Mouse (Mus musculus): ENCODE measurements at regions not wholly inside any gene's neighbourhood (a gene's known extent, or its start where the extent isn't known, plus 50 kb on each side); places are given as distances from the start of the nearest gene placed in this dataset.
A peak's percentile ranks its signal among the peaks of the same experiment; 100 is the strongest.

GRCm38 (mm10) chr9:101734271-101734670 is 127.4 kb upstream of the 9630041A04Rik start:
- no peaks in the 10 kb centered on the region; the same call in 1 of the 2 replicates for H3K27me3 ChIP-seq (replicated peaks; ENCODE audit: control insufficient read depth, insufficient read depth, low read length)
- no peaks in the 10 kb centered on the region for H3K4me1 ChIP-seq (ENCODE audit: control insufficient read depth, insufficient read depth, low read length)
- no peaks in the 10 kb centered on the region for H3K36me3 ChIP-seq (ENCODE audit: control insufficient read depth, insufficient read depth, low read length)
- H3K4me3 ChIP-seq (ENCODE audit: insufficient read depth, low read depth, low read length), result no peak overlapping the region
- 22% methylated on average over 8 of the region's 8 CpGs for WGBS
- DNase-seq, result no peak
- H3K27ac ChIP-seq (ENCODE audit: insufficient read depth, low read depth, low read length), result no peak overlapping the region
- TF ChIP-seq CTCF (conservative IDR thresholded peaks at IDR 0.05; ENCODE audit: insufficient read depth, insufficient read length, low read depth, low read length), result no peak
- TF ChIP-seq POLR2A (IDR thresholded peaks at IDR 0.05; ENCODE audit: low read depth, low read length), result no peak

- no peak for TF ChIP-seq POLR2A (IDR thresholded peaks at IDR 0.05; ENCODE audit: low read depth, low read length)
- TF ChIP-seq CTCF (conservative IDR thresholded peaks at IDR 0.05; ENCODE audit: insufficient read depth, insufficient read length, low read depth, low read length), result no peak
- no peaks in the 10 kb centered on the region for H3K4me1 ChIP-seq (ENCODE audit: control insufficient read depth, insufficient read depth, low read length)
- WGBS, result 58% methylated on average over 14 of the region's 14 CpGs
- no peak overlapping the region for H3K27ac ChIP-seq (ENCODE audit: insufficient read depth, low read depth, low read length)
- H3K27me3 ChIP-seq (replicated peaks; ENCODE audit: control insufficient read depth, insufficient read depth, low read length), result no peaks in the 10 kb centered on the region; the same call in 1 of the 2 replicates
- no peak for DNase-seq
- H3K4me3 ChIP-seq (ENCODE audit: insufficient read depth, low read depth, low read length), result no peak overlapping the region
- no peaks in the 10 kb centered on the region for H3K36me3 ChIP-seq (ENCODE audit: control insufficient read depth, insufficient read depth, low read length)
These were observed 127.9 kb upstream of the 9630041A04Rik start for GRCm38 (mm10) chr9:101733611-101734225.

- 34% methylated on average over 3 of the region's 3 CpGs for WGBS
- Histone ChIP-seq H3K27ac (ENCODE audit: insufficient read depth, low read depth, low read length) (no peak overlapping the region), H3K4me1 (ENCODE audit: control insufficient read depth, insufficient read depth, low read length) (no peaks in the 10 kb centered on the region), H3K36me3 (ENCODE audit: control insufficient read depth, insufficient read depth, low read length) (no peaks in the 10 kb centered on the region), H3K4me3 (ENCODE audit: insufficient read depth, low read depth, low read length) (no peak overlapping the region), H3K27me3 (replicated peaks; ENCODE audit: control insufficient read depth, insufficient read depth, low read length) (no peaks in the 10 kb centered on the region)
- TF ChIP-seq POLR2A (IDR thresholded peaks at IDR 0.05; ENCODE audit: low read depth, low read length), result no peak
- no peak for TF ChIP-seq CTCF (conservative IDR thresholded peaks at IDR 0.05; ENCODE audit: insufficient read depth, insufficient read length, low read depth, low read length)
- DNase-seq, result no peak
These were observed 131.5 kb upstream of the 9630041A04Rik start for GRCm38 (mm10) chr9:101730136-101730535.

GRCm38 (mm10) chr9:101717911-101718310 is 143.7 kb upstream of the 9630041A04Rik start:
- Histone ChIP-seq H3K4me1 (ENCODE audit: control insufficient read depth, insufficient read depth, low read length) (no peaks in the 10 kb centered on the region), H3K36me3 (ENCODE audit: control insufficient read depth, insufficient read depth, low read length) (no peaks in the 10 kb centered on the region), H3K4me3 (ENCODE audit: insufficient read depth, low read depth, low read length) (no peak overlapping the region), H3K27me3 (replicated peaks; ENCODE audit: control insufficient read depth, insufficient read depth, low read length) (no peaks in the 10 kb centered on the region), H3K27ac (ENCODE audit: insufficient read depth, low read depth, low read length) (no peak overlapping the region)
- DNase-seq, result no peak
- 41% methylated on average over 2 of the region's 2 CpGs for WGBS
- TF ChIP-seq POLR2A (IDR thresholded peaks at IDR 0.05; ENCODE audit: low read depth, low read length) (no peak), CTCF (conservative IDR thresholded peaks at IDR 0.05; ENCODE audit: insufficient read depth, insufficient read length, low read depth, low read length) (no peak)

- WGBS, result 50% methylated on average over 5 of the region's 5 CpGs
- Histone ChIP-seq H3K4me1 (ENCODE audit: control insufficient read depth, insufficient read depth, low read length) (no peaks in the 10 kb centered on the region), H3K4me3 (ENCODE audit: insufficient read depth, low read depth, low read length) (no peak overlapping the region), H3K27me3 (replicated peaks; ENCODE audit: control insufficient read depth, insufficient read depth, low read length) (no peaks in the 10 kb centered on the region), H3K27ac (ENCODE audit: insufficient read depth, low read depth, low read length) (no peak overlapping the region), H3K36me3 (ENCODE audit: control insufficient read depth, insufficient read depth, low read length) (no peaks in the 10 kb centered on the region)
- no peak for TF ChIP-seq POLR2A (IDR thresholded peaks at IDR 0.05; ENCODE audit: low read depth, low read length)
- no peak for TF ChIP-seq CTCF (conservative IDR thresholded peaks at IDR 0.05; ENCODE audit: insufficient read depth, insufficient read length, low read depth, low read length)
- DNase-seq, result no peak
These were observed 145.3 kb upstream of the 9630041A04Rik start for GRCm38 (mm10) chr9:101716326-101716725.

GRCm38 (mm10) chr9:101714805-101715204 is 146.8 kb upstream of the 9630041A04Rik start:
- TF ChIP-seq POLR2A (IDR thresholded peaks at IDR 0.05; ENCODE audit: low read depth, low read length) (no peak), CTCF (conservative IDR thresholded peaks at IDR 0.05; ENCODE audit: insufficient read depth, insufficient read length, low read depth, low read length) (no peak)
- DNase-seq, result no peak
- no peaks in the 10 kb centered on the region for H3K27me3 ChIP-seq (replicated peaks; ENCODE audit: control insufficient read depth, insufficient read depth, low read length)
- WGBS, result 75% methylated on average over 5 of the region's 5 CpGs
- no peak overlapping the region for H3K4me3 ChIP-seq (ENCODE audit: insufficient read depth, low read depth, low read length)
- no peaks in the 10 kb centered on the region for H3K4me1 ChIP-seq (ENCODE audit: control insufficient read depth, insufficient read depth, low read length)
- H3K27ac ChIP-seq (ENCODE audit: insufficient read depth, low read depth, low read length), result no peak overlapping the region
- no peaks in the 10 kb centered on the region for H3K36me3 ChIP-seq (ENCODE audit: control insufficient read depth, insufficient read depth, low read length)

- Histone ChIP-seq H3K27me3 (replicated peaks; ENCODE audit: control insufficient read depth, insufficient read depth, low read length) (no peaks in the 10 kb centered on the region), H3K4me1 (ENCODE audit: control insufficient read depth, insufficient read depth, low read length) (no peaks in the 10 kb centered on the region), H3K4me3 (ENCODE audit: insufficient read depth, low read depth, low read length) (no peak overlapping the region), H3K27ac (ENCODE audit: insufficient read depth, low read depth, low read length) (no peak overlapping the region), H3K36me3 (ENCODE audit: control insufficient read depth, insufficient read depth, low read length) (no peaks in the 10 kb centered on the region)
- peak; percentile 4 for DNase-seq
- TF ChIP-seq CTCF (conservative IDR thresholded peaks at IDR 0.05; ENCODE audit: insufficient read depth, insufficient read length, low read depth, low read length) (no peak), POLR2A (IDR thresholded peaks at IDR 0.05; ENCODE audit: low read depth, low read length) (no peak)
- WGBS, result 71% methylated on average over 8 of the region's 8 CpGs
These were observed 151.0 kb upstream of the 9630041A04Rik start for GRCm38 (mm10) chr9:101710611-101711071.
